Mouse (Mus musculus): ENCODE data around the gene Aph1c. TPM values are rescaled to one million over a fixed set of nuclear protein-coding genes. Genes with fewer than 3 reads are reported as not detected.

The Aph1c gene
- total and polyA plus RNA-seq, 3 experiments: 0.07 to 0.89 (median 0.10) TPM

DNA sequence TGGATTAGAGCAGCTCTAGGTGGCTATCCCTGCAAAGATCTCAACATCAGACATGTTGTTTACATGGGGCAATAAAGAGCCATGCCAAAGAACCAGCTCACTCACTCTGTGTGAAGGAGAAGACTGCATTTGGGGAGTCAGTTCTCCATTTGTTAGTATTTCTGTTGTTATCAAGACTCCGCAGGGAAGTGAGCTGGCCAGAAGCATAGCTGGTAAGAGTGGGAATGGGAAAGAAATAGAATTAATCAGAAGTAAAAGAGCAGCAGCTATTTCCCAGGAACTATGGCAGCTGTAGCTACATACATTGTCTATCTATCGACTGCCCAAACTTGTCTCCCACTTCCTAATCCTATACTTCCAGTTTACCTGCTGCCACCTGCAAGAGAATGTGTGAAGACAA is 46.2 kb upstream of the Aph1c start:
- H3K4me2 ChIP-seq (ENCODE audit: insufficient read depth, low read depth, poor library complexity, severe bottlenecking): no peak overlapping the region
- H3K9me3 ChIP-seq (replicated peaks; ENCODE audit: low read length): no peaks in the 10 kb centered on the region
- DNase-seq (ENCODE audit: extremely low read depth): no peak
- H3K36me3 ChIP-seq (replicated peaks in 1 of 2; ENCODE audit: control insufficient read depth in 1 of 2, insufficient read depth in 1 of 2, low read length in 1 of 2): peaks cover 0 to 32% of the 10 kb centered on the region in 2 experiments
- peaks cover 0 to 16% of the 10 kb centered on the region in 2 experiments; a peak in 1 of 4 replicates for H3K4me1 ChIP-seq (ENCODE audit: control insufficient read depth in 1 of 2, insufficient read depth in 2 of 2)
- peaks cover 9% of the 10 kb centered on the region; the same call in 1 of the 2 replicates for H3K79me2 ChIP-seq (replicated peaks; ENCODE audit: control insufficient read depth, extremely low read depth, insufficient read depth, poor library complexity, severe bottlenecking)
- H3K4me3 ChIP-seq (replicated peaks in 1 of 3; ENCODE audit: low read depth in 2 of 3, low read length in 2 of 3, poor library complexity in 1 of 3): no peak overlapping the region
- H3K27ac ChIP-seq (ENCODE audit: insufficient read depth, low read depth): no peak overlapping the region
- no peak overlapping the region for H3K9ac ChIP-seq (ENCODE audit: insufficient read depth, low read depth)
- in situ Hi-C loops (cut with MboI; ENCODE audit: low pct_ligation_motif_present, low pct_unique_long_range_greater_than_20kb, low sequenced_read_pairs) (no loop called here), dilution Hi-C loops (cut with MboI; ENCODE audit: extremely low pct_ligation_motif_present, extremely low pct_unique_long_range_greater_than_20kb, low sequenced_read_pairs) (no loop called here)
- no peak for TF ChIP-seq E2F4 (IDR thresholded peaks at IDR 0.05; ENCODE audit: insufficient replicate concordance, low read depth, low read length)
- TF ChIP-seq ZNF384 (IDR thresholded peaks at IDR 0.05; ENCODE audit: low read depth, low read length): no peak
- TF ChIP-seq MAX (IDR thresholded peaks at IDR 0.05; ENCODE audit: low read length): no peak
- no peak for TF ChIP-seq ZMIZ1 (IDR thresholded peaks at IDR 0.05; ENCODE audit: low read depth, low read length)
- no peak for TF ChIP-seq TCF12 (IDR thresholded peaks at IDR 0.05; ENCODE audit: low read depth, low read length)
- no peak for TF ChIP-seq NELFE (IDR thresholded peaks at IDR 0.05; ENCODE audit: low read depth, low read length)
- no peak for TF ChIP-seq UBTF (IDR thresholded peaks at IDR 0.05; ENCODE audit: low read depth, low read length)
- TF ChIP-seq GABPA (IDR thresholded peaks at IDR 0.05; ENCODE audit: insufficient replicate concordance, low read depth, low read length): no peak
- no peak for TF ChIP-seq MAFK (IDR thresholded peaks at IDR 0.05; ENCODE audit: insufficient replicate concordance, low read length)
- TF ChIP-seq ETS1 (conservative IDR thresholded peaks at IDR 0.05; ENCODE audit: low read depth, low read length): no peak
- no peak for TF ChIP-seq MEF2A (IDR thresholded peaks at IDR 0.05; ENCODE audit: borderline replicate concordance, low read depth, low read length)
- TF ChIP-seq IRF4 (IDR thresholded peaks at IDR 0.05; ENCODE audit: low read depth, low read length): no peak
- no peak for TF ChIP-seq SMC3 (IDR thresholded peaks at IDR 0.05; ENCODE audit: low read depth, low read length)
- no peak for TF ChIP-seq RCOR1 (conservative IDR thresholded peaks at IDR 0.05; ENCODE audit: low read depth, low read length)
- TF ChIP-seq ZKSCAN1 (IDR thresholded peaks at IDR 0.05; ENCODE audit: borderline replicate concordance, low read depth, low read length): no peak
- no peak for TF ChIP-seq MXI1 (IDR thresholded peaks at IDR 0.05; ENCODE audit: low read depth, low read length)
- no peak for TF ChIP-seq RAD21 (IDR thresholded peaks at IDR 0.05; ENCODE audit: low read depth, low read length)
- H3K27me3 ChIP-seq (replicated peaks): no peaks in the 10 kb centered on the region

DNA sequence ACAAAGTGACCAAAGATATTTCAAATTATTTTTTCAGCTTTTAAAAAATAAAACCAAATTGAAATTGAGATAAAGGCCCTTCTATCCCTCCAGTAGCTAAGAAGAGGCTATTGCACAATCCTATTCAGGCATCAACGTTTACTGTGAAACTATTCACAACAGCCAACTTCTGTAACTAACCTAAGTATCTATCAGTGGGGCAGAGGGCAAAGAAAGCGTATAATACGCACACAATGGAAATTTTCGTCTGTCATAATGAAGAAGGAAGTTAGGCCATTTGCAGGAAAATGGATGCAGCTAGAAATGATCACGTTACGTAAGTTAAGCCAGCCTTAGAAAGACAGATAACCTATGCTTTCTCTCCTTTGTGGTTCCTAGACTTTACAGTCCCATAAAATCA is 45.0 kb upstream of the Aph1c start:
- H3K9me3 ChIP-seq (replicated peaks; ENCODE audit: low read length): peaks cover 1% of the 10 kb centered on the region
- in situ Hi-C loops (cut with MboI; ENCODE audit: low pct_ligation_motif_present, low pct_unique_long_range_greater_than_20kb, low sequenced_read_pairs): no loop called here
- H3K4me2 ChIP-seq (ENCODE audit: insufficient read depth, low read depth, poor library complexity, severe bottlenecking): no peak overlapping the region
- peaks cover under 1 to 39% of the 10 kb centered on the region in 2 experiments for H3K36me3 ChIP-seq (replicated peaks in 1 of 2; ENCODE audit: control insufficient read depth in 1 of 2, insufficient read depth in 1 of 2, low read length in 1 of 2)
- H3K27me3 ChIP-seq (replicated peaks): no peaks in the 10 kb centered on the region
- dilution Hi-C loops (cut with MboI; ENCODE audit: extremely low pct_ligation_motif_present, extremely low pct_unique_long_range_greater_than_20kb, low sequenced_read_pairs): no loop called here
- H3K27ac ChIP-seq (ENCODE audit: insufficient read depth, low read depth): no peak overlapping the region
- peaks cover 0 to 16% of the 10 kb centered on the region in 2 experiments; a peak in 1 of 4 replicates for H3K4me1 ChIP-seq (ENCODE audit: control insufficient read depth in 1 of 2, insufficient read depth in 2 of 2)
- H3K9ac ChIP-seq (ENCODE audit: insufficient read depth, low read depth): no peak overlapping the region
- H3K79me2 ChIP-seq (replicated peaks; ENCODE audit: control insufficient read depth, extremely low read depth, insufficient read depth, poor library complexity, severe bottlenecking): peaks cover 6% of the 10 kb centered on the region; the same call in 1 of the 2 replicates
- no peak for DNase-seq (ENCODE audit: extremely low read depth)
- TF ChIP-seq NRF1 (IDR thresholded peaks at IDR 0.05; ENCODE audit: low read depth, low read length) (no peak), JUN (IDR thresholded peaks at IDR 0.05; ENCODE audit: insufficient read depth, low read depth, low read length) (no peak), CHD1 (IDR thresholded peaks at IDR 0.05; ENCODE audit: low read depth, low read length) (no peak), USF1 (IDR thresholded peaks at IDR 0.05; ENCODE audit: low read depth, low read length) (no peak), USF2 (conservative IDR thresholded peaks at IDR 0.05; ENCODE audit: low read depth, low read length) (no peak), ZMIZ1 (IDR thresholded peaks at IDR 0.05; ENCODE audit: low read depth, low read length) (no peak), MAFK (IDR thresholded peaks at IDR 0.05; ENCODE audit: insufficient replicate concordance, low read length) (no peak), ELF1 (IDR thresholded peaks at IDR 0.05; ENCODE audit: low read depth, low read length) (no peak), TCF12 (IDR thresholded peaks at IDR 0.05; ENCODE audit: low read depth, low read length) (no peak), RAD21 (IDR thresholded peaks at IDR 0.05; ENCODE audit: low read depth, low read length) (no peak), POLR2A (IDR thresholded peaks at IDR 0.05; ENCODE audit: low read depth, low read length) (no peak), KAT2A (IDR thresholded peaks at IDR 0.05; ENCODE audit: insufficient replicate concordance, low read length) (no peak), ZC3H11A (IDR thresholded peaks at IDR 0.05; ENCODE audit: low read depth, low read length) (no peak), MXI1 (IDR thresholded peaks at IDR 0.05; ENCODE audit: low read depth, low read length) (no peak), UBTF (IDR thresholded peaks at IDR 0.05; ENCODE audit: low read depth, low read length) (no peak), CTCF (conservative IDR thresholded peaks at IDR 0.05 in 1 of 2, IDR thresholded peaks at IDR 0.05 in 1 of 2; ENCODE audit: low read depth in 2 of 2, low read length in 2 of 2) (no peak), BHLHE40 (IDR thresholded peaks at IDR 0.05; ENCODE audit: low read depth, low read length) (no peak), ETS1 (conservative IDR thresholded peaks at IDR 0.05; ENCODE audit: low read depth, low read length) (no peak)
- no peak overlapping the region for H3K4me3 ChIP-seq (replicated peaks in 1 of 3; ENCODE audit: low read depth in 2 of 3, low read length in 2 of 3, poor library complexity in 1 of 3)

Measured in CH12.LX (cell line).